ENCODE assay signal across 16 mouse cellular contexts in the genomic region with DNA sequence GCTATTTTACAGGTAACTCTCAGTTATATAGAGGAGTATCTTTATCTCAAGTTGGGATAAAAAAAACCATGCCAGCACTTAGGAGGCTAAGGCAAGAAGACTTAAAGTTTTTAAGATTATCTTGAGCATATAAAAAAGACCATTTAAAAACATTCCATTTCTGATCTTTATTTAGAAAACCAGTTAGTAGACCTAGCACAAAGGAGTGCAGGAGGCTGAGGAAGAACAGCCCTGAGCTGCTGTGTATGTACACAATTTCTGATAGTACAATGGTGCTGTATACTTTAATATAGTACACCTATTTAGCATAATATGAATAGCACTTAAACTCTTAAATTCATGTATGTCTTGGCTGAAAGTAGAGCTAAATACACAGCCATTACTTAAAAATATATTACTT.
"Had no signal": no experiment of that assay in that cellular context is flagged by ENCODE, and none has a peak within 500 bp of the region (broad histone marks: within the 10 kb centered on the region; RNA-seq: fewer than 3 reads in every experiment).

No protein-coding gene starts in this region.

- H3K36me3 ChIP-seq: liver, embryonic 15.5 days; lung, embryonic 15.5 days; midbrain, embryonic 12.5 days; neural tube, embryonic 12.5 days; stomach, embryonic 15.5 days had no signal

- DNase-seq: liver, postnatal 0 days; lung, adult 2 months; lung, postnatal 14 days; lung, postnatal 36 days; midbrain, embryonic 14.5 days; right cerebral cortex, postnatal 14 days; thymus, adult 2 months; thymus, postnatal 25 days; thymus, postnatal 4 days had no signal

- H3K4me3 ChIP-seq: liver, embryonic 15.5 days; lung, embryonic 15.5 days; midbrain, embryonic 12.5 days; neural tube, embryonic 12.5 days; stomach, embryonic 15.5 days had no signal

- H3K9me3 ChIP-seq: liver, embryonic 15.5 days; lung, embryonic 15.5 days; midbrain, embryonic 12.5 days; neural tube, embryonic 12.5 days; stomach, embryonic 15.5 days had no signal

- H3K9ac ChIP-seq: liver, embryonic 15.5 days; liver, postnatal 0 days; lung, embryonic 15.5 days; midbrain, embryonic 12.5 days; neural tube, embryonic 12.5 days; stomach, embryonic 15.5 days had no signal

- ATAC-seq: liver, postnatal 0 days; lung, postnatal 0 days had no signal

- H3K4me2 ChIP-seq: liver, embryonic 15.5 days; lung, embryonic 15.5 days; midbrain, embryonic 12.5 days; neural tube, embryonic 12.5 days; stomach, embryonic 15.5 days had no signal

- H3K4me1 ChIP-seq: lung, embryonic 15.5 days; midbrain, embryonic 12.5 days; neural tube, embryonic 12.5 days; stomach, embryonic 15.5 days had no signal

- H3K27me3 ChIP-seq: liver, embryonic 15.5 days; lung, embryonic 15.5 days; midbrain, embryonic 12.5 days; neural tube, embryonic 12.5 days; stomach, embryonic 15.5 days had no signal

- H3K27ac ChIP-seq: liver, embryonic 15.5 days; lung, embryonic 15.5 days; midbrain, embryonic 12.5 days; neural tube, embryonic 12.5 days; stomach, embryonic 15.5 days; stomach, postnatal 0 days had no signal
